Mouse (Mus musculus): ENCODE data around the gene Kif21a. TPM values are rescaled to one million over a fixed set of nuclear protein-coding genes. Genes with fewer than 3 reads are reported as not detected.

Gene Kif21a
- polyA plus RNA-seq, 1 experiment, result 3.1 TPM

DNA sequence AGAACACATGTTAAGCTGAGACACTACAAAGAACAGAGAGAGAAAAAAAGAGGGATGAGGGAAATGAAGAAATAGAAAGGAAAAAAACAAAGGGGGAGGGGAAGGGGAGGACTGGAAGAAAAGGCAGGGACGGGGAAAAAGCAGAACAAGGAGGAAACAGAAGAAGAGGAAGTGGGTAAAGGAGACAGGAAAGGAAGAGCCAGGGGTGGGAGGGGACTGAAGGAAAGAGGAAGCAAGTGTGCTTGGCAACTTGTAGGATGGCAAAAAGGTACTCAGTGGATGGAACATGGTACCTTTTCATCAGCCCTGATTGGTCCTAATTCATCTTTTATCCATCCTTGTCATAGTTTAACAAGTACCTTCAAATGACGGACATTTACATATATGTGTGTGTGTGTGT is 86.4 kb downstream of the Kif21a start:
- Histone ChIP-seq H3K27me3 (ENCODE audit: control insufficient read depth, insufficient read depth, insufficient read length) (no peaks in the 10 kb centered on the region), H3K36me3 (ENCODE audit: control insufficient read depth, insufficient read depth) (peaks cover 49% of the 10 kb centered on the region), H3K79me3 (ENCODE audit: low read depth) (no peaks in the 10 kb centered on the region), H3ac (ENCODE audit: control insufficient read depth, insufficient read length, low read depth) (no peak overlapping the region), H3K79me2 (ENCODE audit: control insufficient read depth, insufficient read depth) (no peaks in the 10 kb centered on the region), H3K4me3 (ENCODE audit: insufficient read depth, poor library complexity, severe bottlenecking) (no peak overlapping the region)
- TF ChIP-seq CTCF (IDR thresholded peaks at IDR 0.05; ENCODE audit: control insufficient read depth, insufficient read depth, insufficient read length) (no peak), FOSL1 (IDR thresholded peaks at IDR 0.05; ENCODE audit: insufficient read depth, low read length, poor library complexity, severe bottlenecking) (no peak), USF1 (IDR thresholded peaks at IDR 0.05; ENCODE audit: low read depth) (no peak)

DNA sequence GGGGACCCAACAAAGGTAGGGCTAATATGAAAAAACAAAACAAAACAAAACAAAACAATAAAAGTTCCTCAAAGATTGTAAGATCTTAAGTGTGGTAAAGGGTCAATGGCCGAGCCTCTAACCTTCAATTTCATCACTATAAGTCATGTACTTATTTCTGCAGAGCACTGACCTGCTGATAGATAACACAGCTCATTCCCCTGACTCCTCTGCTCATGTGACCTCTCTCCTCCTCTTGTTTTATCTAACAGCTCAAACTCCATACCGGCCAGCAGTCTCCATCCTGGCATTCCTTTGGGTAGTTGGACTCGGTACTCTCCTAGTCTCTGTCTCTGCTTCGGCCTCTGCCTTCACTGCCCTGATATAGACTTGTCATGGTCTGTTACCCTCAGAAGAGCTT is 87.2 kb downstream of the Kif21a start:
- TF ChIP-seq MYOG (IDR thresholded peaks at IDR 0.05; ENCODE audit: control insufficient read depth, extremely low read depth, insufficient read length) (no peak), FOSL1 (IDR thresholded peaks at IDR 0.05; ENCODE audit: insufficient read depth, low read length, poor library complexity, severe bottlenecking) (no peak), USF1 (IDR thresholded peaks at IDR 0.05; ENCODE audit: low read depth) (no peak), CEBPB (IDR thresholded peaks at IDR 0.05; ENCODE audit: low read depth) (no peak), MYOD1 (IDR thresholded peaks at IDR 0.05; ENCODE audit: control insufficient read depth, insufficient read length, low read depth) (no peak), CTCF (IDR thresholded peaks at IDR 0.05; ENCODE audit: control insufficient read depth, insufficient read depth, insufficient read length) (no peak), MAX (IDR thresholded peaks at IDR 0.05) (no peak)
- no peaks in the 10 kb centered on the region for H3K79me2 ChIP-seq (ENCODE audit: control insufficient read depth, insufficient read depth)
- no peaks in the 10 kb centered on the region for H3K27me3 ChIP-seq (ENCODE audit: control insufficient read depth, insufficient read depth, insufficient read length)
- H3K79me3 ChIP-seq (ENCODE audit: low read depth), result no peaks in the 10 kb centered on the region
- no peak overlapping the region for H3ac ChIP-seq (ENCODE audit: control insufficient read depth, insufficient read length, low read depth)
- H3K4me3 ChIP-seq (ENCODE audit: insufficient read depth, poor library complexity, severe bottlenecking), result no peak overlapping the region
- peaks cover 41% of the 10 kb centered on the region for H3K36me3 ChIP-seq (ENCODE audit: control insufficient read depth, insufficient read depth)

DNA sequence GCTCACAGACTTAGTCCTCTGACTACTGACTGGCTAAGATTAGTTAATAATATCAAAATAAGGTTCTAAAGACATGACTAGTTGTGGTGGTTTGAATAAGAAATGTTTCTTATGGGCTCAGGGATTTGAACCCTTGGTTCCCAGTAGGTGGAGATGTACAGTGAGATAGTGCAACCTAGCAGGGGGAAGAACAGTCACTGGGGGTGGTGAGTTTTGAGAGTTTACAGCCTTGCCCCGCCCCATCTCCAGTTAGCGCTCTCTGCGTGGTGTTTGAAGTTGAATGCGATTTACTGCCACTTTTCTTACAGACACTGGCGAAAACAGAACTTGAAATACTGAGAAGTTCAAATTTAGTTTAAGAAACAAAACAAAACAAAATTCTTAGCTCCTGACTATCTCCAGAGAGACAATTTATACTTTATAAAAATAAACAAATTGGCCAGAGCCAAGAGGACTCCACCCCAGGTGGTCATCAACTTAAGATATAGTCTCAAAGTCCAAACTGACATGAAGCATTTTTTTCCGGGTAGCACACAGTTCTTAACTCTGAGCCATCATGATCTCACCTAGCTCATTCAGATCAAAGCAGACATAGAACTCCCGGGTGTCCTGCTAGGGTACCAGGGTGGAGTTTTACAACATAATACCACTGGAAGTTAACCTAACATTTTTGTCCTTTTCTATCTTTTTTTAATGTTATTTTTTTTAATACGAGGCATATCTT is 88.8 kb downstream of the Kif21a start:
- no peak for TF ChIP-seq MAX (IDR thresholded peaks at IDR 0.05)
- TF ChIP-seq MYOG (IDR thresholded peaks at IDR 0.05; ENCODE audit: control insufficient read depth, extremely low read depth, insufficient read length), result no peak
- TF ChIP-seq FOSL1 (IDR thresholded peaks at IDR 0.05; ENCODE audit: insufficient read depth, low read length, poor library complexity, severe bottlenecking), result no peak
- no peak for TF ChIP-seq CTCF (IDR thresholded peaks at IDR 0.05; ENCODE audit: control insufficient read depth, insufficient read depth, insufficient read length)
- TF ChIP-seq USF1 (IDR thresholded peaks at IDR 0.05; ENCODE audit: low read depth), result no peak
- no peak for TF ChIP-seq MYOD1 (IDR thresholded peaks at IDR 0.05; ENCODE audit: control insufficient read depth, insufficient read length, low read depth)
- no peak for TF ChIP-seq CEBPB (IDR thresholded peaks at IDR 0.05; ENCODE audit: low read depth)

DNA sequence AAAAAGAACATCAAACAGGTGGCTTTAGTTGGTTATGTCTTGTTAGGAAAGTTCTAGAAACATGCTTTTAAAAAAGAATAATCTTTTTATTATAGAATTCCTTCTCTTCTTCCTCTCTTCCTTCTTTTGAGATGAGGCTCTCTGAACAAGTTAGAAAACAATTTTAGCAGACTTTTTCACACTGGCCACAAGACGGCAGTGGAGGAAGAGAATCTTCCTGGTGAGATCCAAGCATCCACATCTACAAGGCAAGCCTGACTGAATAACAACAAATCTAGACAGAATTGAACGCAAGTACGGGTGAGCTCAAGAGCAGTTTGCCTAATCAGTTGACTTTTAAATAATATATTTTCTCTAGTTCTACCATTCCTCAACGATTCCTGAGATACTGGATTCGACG is 98.4 kb downstream of the Kif21a start:
- TF ChIP-seq MAX (IDR thresholded peaks at IDR 0.05) (no peak), CEBPB (IDR thresholded peaks at IDR 0.05; ENCODE audit: low read depth) (no peak), FOSL1 (IDR thresholded peaks at IDR 0.05; ENCODE audit: insufficient read depth, low read length, poor library complexity, severe bottlenecking) (no peak), CTCF (IDR thresholded peaks at IDR 0.05; ENCODE audit: control insufficient read depth, insufficient read depth, insufficient read length) (no peak), USF1 (IDR thresholded peaks at IDR 0.05; ENCODE audit: low read depth) (no peak), MYOG (IDR thresholded peaks at IDR 0.05; ENCODE audit: control insufficient read depth, extremely low read depth, insufficient read length) (no peak), MYOD1 (IDR thresholded peaks at IDR 0.05; ENCODE audit: control insufficient read depth, insufficient read length, low read depth) (no peak)
- Histone ChIP-seq H3K4me3 (ENCODE audit: insufficient read depth, poor library complexity, severe bottlenecking) (no peak overlapping the region), H3K36me3 (ENCODE audit: control insufficient read depth, insufficient read depth) (peaks cover 9% of the 10 kb centered on the region), H3ac (ENCODE audit: control insufficient read depth, insufficient read length, low read depth) (no peak overlapping the region), H3K79me3 (ENCODE audit: low read depth) (no peaks in the 10 kb centered on the region), H3K27me3 (ENCODE audit: control insufficient read depth, insufficient read depth, insufficient read length) (no peaks in the 10 kb centered on the region), H3K79me2 (ENCODE audit: control insufficient read depth, insufficient read depth) (no peaks in the 10 kb centered on the region)

More for the DNA sequence above, 88.8 kb downstream of the Kif21a start:
- Histone ChIP-seq H3K27me3 (ENCODE audit: control insufficient read depth, insufficient read depth, insufficient read length) (no peaks in the 10 kb centered on the region), H3K79me2 (ENCODE audit: control insufficient read depth, insufficient read depth) (no peaks in the 10 kb centered on the region), H3K4me3 (ENCODE audit: insufficient read depth, poor library complexity, severe bottlenecking) (no peak overlapping the region), H3K36me3 (ENCODE audit: control insufficient read depth, insufficient read depth) (peaks cover 33% of the 10 kb centered on the region), H3ac (ENCODE audit: control insufficient read depth, insufficient read length, low read depth) (no peak overlapping the region), H3K79me3 (ENCODE audit: low read depth) (no peaks in the 10 kb centered on the region)

GRCm38 (mm10) chr15:90938469-90938868 is 111.3 kb downstream of the Kif21a start:
- no peak overlapping the region for H3ac ChIP-seq (ENCODE audit: control insufficient read depth, insufficient read length, low read depth)
- H3K27me3 ChIP-seq (ENCODE audit: control insufficient read depth, insufficient read depth, insufficient read length), result no peaks in the 10 kb centered on the region
- peaks cover 62% of the 10 kb centered on the region for H3K36me3 ChIP-seq (ENCODE audit: control insufficient read depth, insufficient read depth)
- H3K4me3 ChIP-seq (ENCODE audit: insufficient read depth, poor library complexity, severe bottlenecking), result no peak overlapping the region
- TF ChIP-seq MYOD1 (IDR thresholded peaks at IDR 0.05; ENCODE audit: control insufficient read depth, insufficient read length, low read depth), result no peak
- TF ChIP-seq CTCF (IDR thresholded peaks at IDR 0.05; ENCODE audit: control insufficient read depth, insufficient read depth, insufficient read length), result no peak
- no peak for TF ChIP-seq MAX (IDR thresholded peaks at IDR 0.05)
- no peak for TF ChIP-seq USF1 (IDR thresholded peaks at IDR 0.05; ENCODE audit: low read depth)
- no peak for TF ChIP-seq MYOG (IDR thresholded peaks at IDR 0.05; ENCODE audit: control insufficient read depth, extremely low read depth, insufficient read length)
- no peak for TF ChIP-seq CEBPB (IDR thresholded peaks at IDR 0.05; ENCODE audit: low read depth)
- no peak for TF ChIP-seq FOSL1 (IDR thresholded peaks at IDR 0.05; ENCODE audit: insufficient read depth, low read length, poor library complexity, severe bottlenecking)
- H3K79me3 ChIP-seq (ENCODE audit: low read depth), result no peaks in the 10 kb centered on the region
- H3K79me2 ChIP-seq (ENCODE audit: control insufficient read depth, insufficient read depth), result no peaks in the 10 kb centered on the region

Measured in C2C12 (cell line).